Mouse (Mus musculus) E14TG2a.4 (cell line): ENCODE results near the gene Sbf1.

Experiments used
- H3K27me3 ChIP-seq: 2 replicates; pipeline ENCODE4 v1.6.1; 2014; ENCODE audit warnings: low read length, control low read depth; ENCODE audit not compliant: insufficient read depth
- H3K36me3 ChIP-seq: 2 replicates; pipeline ENCODE4 v1.6.1; 2014; ENCODE audit warnings: low read length, control low read depth; ENCODE audit not compliant: insufficient read depth
- H3K4me1 ChIP-seq: replicated peaks from 2 replicates; pipeline ENCODE4 v1.6.1; 2014; ENCODE audit warnings: low read depth, low read length, control low read depth
- H3K4me3 ChIP-seq: replicated peaks from 2 replicates; pipeline ENCODE4 v1.5.1; 2014; ENCODE audit warnings: mild to moderate bottlenecking, low read length
- H3K9me3 ChIP-seq: 2 replicates; pipeline ENCODE4 v1.6.1; 2014; ENCODE audit warnings: low read length, control low read depth
- CTCF ChIP-seq: conservative IDR thresholded peaks from 2 replicates; pipeline ENCODE4 v1.5.1; 2014; ENCODE audit warnings: low read length
- NANOG ChIP-seq: IDR thresholded peaks from 2 replicates; pipeline ENCODE4 v1.6.1; 2014; ENCODE audit warnings: borderline replicate concordance, low read length, mixed read lengths
- POU5F1 ChIP-seq: IDR thresholded peaks from 2 replicates; pipeline ENCODE4 v1.6.1; 2014; ENCODE audit warnings: low read length, borderline replicate concordance

Gene Sbf1

DNA sequence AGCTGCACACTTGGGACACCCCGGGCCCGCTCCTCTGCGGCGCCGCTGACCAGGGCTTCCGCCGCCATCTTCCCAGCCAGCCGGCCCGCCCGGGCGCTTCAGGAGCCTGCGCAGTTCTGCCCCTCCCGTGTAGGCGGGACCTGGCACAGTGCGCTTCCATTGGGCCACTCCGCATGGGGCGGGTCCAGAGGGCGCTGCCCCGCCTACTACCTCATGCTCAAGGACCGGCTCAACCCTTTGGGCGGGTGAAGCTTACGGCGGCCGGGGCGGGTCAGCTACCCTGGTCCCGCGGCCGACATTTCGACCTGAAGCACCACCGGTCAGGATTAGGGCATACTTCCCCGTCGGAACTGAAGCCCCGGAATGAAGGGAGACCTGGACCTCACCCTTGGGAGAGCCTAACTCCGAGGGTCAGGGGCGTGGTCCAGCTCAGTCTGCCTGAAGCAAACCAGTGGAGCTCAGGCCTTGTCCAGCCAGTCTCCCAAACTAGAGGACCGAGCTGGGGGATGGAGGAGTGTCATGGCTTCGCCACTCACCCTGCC is at the start of gene Sbf1:
TSS of gene Sbf1 (minus strand) at position 122 of the 542 bp plus-strand sequence.
- no peaks in the 10 kb centered on the region for H3K27me3 ChIP-seq
- H3K9me3 ChIP-seq = peaks cover 4% of the 10 kb centered on the region; the same call in 1 of the 2 replicates
- peak within 1 kb of the TSS; percentile 100 for H3K4me3 ChIP-seq
- TF ChIP-seq CTCF (no peak), POU5F1 (no peak), NANOG (no peak)
- H3K36me3 ChIP-seq = no peaks in the 10 kb centered on the region
- peaks cover 33% of the 10 kb centered on the region for H3K4me1 ChIP-seq

DNA sequence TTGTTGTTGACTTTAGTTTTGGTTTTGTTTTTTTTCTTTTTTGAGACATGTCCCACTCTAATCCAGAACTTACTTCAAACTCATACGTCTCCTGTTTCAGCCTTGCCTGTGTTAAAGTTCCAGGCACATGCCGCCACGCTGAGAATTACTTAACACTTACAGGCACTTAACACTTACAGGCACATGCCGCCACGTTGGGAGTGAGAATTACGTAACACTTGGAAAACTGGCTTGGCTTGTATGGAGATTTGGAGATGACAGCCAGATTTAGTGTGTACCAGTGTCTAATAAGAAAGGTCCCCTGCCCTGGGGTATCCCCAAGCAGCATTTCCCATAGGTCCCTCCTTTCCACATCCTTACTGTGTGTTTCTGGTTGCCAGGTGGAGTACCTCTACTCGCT is 47.9 kb upstream of the Sbf1 start:
- Histone ChIP-seq H3K27me3 (no peaks in the 10 kb centered on the region), H3K36me3 (peaks cover 100% of the 10 kb centered on the region), H3K4me3 (no peak overlapping the region), H3K9me3 (no peaks in the 10 kb centered on the region), H3K4me1 (peaks cover 49% of the 10 kb centered on the region)
- TF ChIP-seq POU5F1 = no peak
- TF ChIP-seq CTCF = no peak
- TF ChIP-seq NANOG = no peak

DNA sequence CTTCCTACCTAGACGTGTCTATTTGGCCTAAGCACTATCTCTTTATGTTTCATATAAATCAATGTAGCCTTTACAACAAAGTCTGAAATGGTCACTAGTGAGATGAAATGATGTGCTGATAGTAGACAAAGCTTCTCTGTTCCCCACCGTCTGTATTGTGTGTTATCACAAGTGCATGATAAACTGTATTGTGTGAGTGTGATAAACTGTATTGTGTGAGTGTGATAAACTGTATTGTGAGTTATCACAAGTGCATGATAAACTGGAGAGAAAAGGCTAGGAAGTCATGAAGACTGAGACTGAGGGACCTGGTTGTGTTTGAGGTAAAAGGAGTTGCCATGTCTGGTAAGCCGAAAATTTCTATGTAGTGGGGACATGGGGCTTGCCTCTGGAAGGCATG is 43.7 kb upstream of the Sbf1 start:
- Histone ChIP-seq H3K4me1 (peaks cover 69% of the 10 kb centered on the region), H3K36me3 (peaks cover 74% of the 10 kb centered on the region), H3K9me3 (no peaks in the 10 kb centered on the region), H3K4me3 (no peak overlapping the region), H3K27me3 (no peaks in the 10 kb centered on the region)
- TF ChIP-seq NANOG (no peak), CTCF (no peak), POU5F1 (no peak)

DNA sequence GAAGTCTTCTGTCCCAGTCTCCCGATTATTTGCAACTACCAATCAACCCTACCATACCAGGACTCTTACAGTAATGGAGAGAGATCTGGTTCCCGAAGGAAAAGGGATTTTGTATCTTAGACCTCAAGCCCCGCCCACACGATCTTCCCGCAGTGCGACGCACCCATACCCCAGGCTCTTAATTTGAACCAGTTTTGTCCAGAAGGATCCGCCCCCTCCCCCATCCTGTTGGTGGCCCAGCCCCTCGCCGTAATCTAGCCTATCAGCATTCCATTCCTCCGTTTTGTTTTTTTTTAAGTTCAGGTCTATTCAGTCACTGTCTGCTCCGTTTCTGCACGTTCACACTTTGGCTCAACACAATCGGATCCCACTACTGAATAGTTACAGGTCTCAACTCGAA is 41.3 kb upstream of the Sbf1 start:
- Histone ChIP-seq H3K36me3 (peaks cover 74% of the 10 kb centered on the region), H3K9me3 (no peaks in the 10 kb centered on the region), H3K27me3 (no peaks in the 10 kb centered on the region), H3K4me1 (peaks cover 82% of the 10 kb centered on the region), H3K4me3 (peak overlapping the region; percentile 98)
- TF ChIP-seq NANOG (no peak), CTCF (no peak), POU5F1 (no peak)

DNA sequence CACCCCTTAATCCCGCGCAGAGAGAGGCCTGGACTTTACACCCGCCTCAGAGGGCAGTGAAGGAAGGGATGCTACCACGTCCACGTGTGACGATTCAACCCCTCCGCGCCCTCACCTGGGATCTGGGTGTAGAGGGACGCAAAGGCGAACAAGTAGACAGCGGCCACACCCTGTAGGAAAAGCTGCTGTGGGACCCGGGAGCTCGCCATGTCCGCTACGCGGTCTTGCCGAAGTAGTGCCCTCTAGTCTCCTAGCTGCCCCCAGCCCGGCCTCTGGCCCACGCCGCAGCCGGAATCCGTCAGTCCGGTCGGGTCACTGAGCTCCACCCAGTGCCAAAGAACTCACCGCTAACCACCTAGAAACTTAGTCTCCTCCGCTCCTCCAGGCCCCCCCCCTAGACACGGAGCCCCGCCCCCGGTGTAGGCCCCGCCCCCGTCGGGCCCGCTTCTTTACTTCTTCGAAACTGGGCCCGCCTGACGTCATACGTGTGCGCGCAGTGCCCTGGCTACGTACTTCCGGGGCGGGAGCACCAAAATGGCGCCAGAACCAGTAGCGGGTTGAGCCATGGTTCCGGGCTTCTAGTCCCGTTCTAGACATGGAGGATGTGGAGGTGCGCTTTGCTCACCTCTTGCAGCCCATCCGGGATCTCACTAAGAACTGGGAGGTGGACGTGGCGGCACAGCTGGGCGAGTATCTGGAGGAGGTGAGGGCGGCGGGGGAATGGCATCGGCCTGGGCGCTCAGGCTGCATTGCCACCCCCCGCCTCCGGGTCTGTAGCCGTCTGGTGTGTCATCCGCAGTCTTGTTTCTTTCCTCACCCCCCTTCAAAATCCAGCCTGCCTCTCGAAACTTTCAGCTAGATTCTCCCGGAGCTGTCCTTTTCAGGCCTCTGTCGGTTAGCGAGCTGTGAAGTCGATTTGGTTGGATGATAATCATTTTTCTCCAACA is 40.4 kb upstream of the Sbf1 start, which contains the start of the genes Lmf2 and Ncaph2:
TSS of gene Lmf2 (minus strand) at position 419 of the 947 bp plus-strand sequence.
TSS of gene Ncaph2 (plus strand) at position 479 of the 947 bp plus-strand sequence.
- Histone ChIP-seq H3K36me3 (peaks cover 74% of the 10 kb centered on the region), H3K4me1 (peaks cover 81% of the 10 kb centered on the region), H3K27me3 (no peaks in the 10 kb centered on the region), H3K9me3 (no peaks in the 10 kb centered on the region), H3K4me3 (peak within 1 kb of the TSS; percentile 98)
- TF ChIP-seq POU5F1 (no peak), NANOG (no peak), CTCF (no peak)

DNA sequence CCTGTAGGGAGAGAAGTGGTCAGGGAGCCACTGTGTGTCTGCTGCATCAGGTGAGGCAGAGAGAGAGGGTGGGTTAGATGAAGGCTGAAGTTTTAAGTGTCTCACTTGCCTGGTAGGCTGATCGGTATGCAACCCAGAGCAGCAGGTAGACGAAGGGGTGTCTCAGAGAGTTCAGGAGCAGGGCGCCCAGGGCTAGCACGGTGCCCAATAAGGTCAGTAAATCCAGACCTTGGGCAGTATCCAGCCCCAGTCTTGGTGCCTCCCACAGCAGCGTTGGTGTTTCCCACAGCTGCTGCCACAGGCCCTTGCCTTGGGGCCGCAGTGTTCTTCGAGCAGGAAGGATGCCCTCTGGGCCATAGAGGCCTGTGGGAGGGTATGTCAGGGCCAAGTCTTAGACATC is 39.3 kb upstream of the Sbf1 start:
- H3K27me3 ChIP-seq = no peaks in the 10 kb centered on the region
- H3K4me1 ChIP-seq = peaks cover 70% of the 10 kb centered on the region
- H3K36me3 ChIP-seq = peaks cover 73% of the 10 kb centered on the region
- no peaks in the 10 kb centered on the region for H3K9me3 ChIP-seq
- H3K4me3 ChIP-seq = peak overlapping the region; percentile 98
- no peak for TF ChIP-seq CTCF
- TF ChIP-seq POU5F1 = no peak

DNA sequence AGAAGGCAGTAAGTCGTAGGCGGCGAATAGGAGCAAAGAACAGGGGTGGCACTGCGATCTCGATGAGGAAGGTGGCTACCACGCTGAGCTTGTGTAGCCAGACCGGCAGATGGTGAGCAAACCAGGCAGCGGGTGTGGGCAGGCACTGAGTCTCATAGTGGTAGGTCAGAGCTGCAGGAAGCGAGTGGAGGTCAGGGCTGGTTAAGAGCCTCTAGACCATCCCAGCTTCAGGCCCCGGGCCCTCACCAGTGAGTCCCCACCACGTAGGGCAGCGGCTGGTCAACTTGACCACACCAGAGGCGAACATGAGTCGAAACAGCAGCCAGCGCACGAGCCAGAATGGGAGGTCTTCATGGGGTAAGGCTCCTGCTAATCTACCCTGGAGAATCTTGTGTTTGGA is 38.7 kb upstream of the Sbf1 start:
- no peaks in the 10 kb centered on the region for H3K27me3 ChIP-seq
- H3K4me3 ChIP-seq = peak overlapping the region; percentile 98; the same call in 1 of the 2 replicates
- peaks cover 64% of the 10 kb centered on the region for H3K4me1 ChIP-seq
- H3K36me3 ChIP-seq = peaks cover 67% of the 10 kb centered on the region
- H3K9me3 ChIP-seq = no peaks in the 10 kb centered on the region
- TF ChIP-seq POU5F1 (no peak), CTCF (no peak)

- no peaks in the 10 kb centered on the region for H3K27me3 ChIP-seq
- peak overlapping the region; percentile 69 for H3K4me3 ChIP-seq
- peaks cover 61% of the 10 kb centered on the region for H3K36me3 ChIP-seq
- TF ChIP-seq POU5F1 = no peak
- no peak for TF ChIP-seq CTCF
- no peak for TF ChIP-seq NANOG
- no peaks in the 10 kb centered on the region for H3K9me3 ChIP-seq
- peaks cover 53% of the 10 kb centered on the region for H3K4me1 ChIP-seq
Observed at GRCm38 (mm10) chr15:89352795-89353194, 37.7 kb upstream of the Sbf1 start.
